ENCODE assay signal across 9 mouse cellular contexts in genomic region chr3:66292356-66292946, GRCm38 (mm10). TPM values are rescaled to one million over a fixed set of nuclear protein-coding genes. Genes with fewer than 3 reads are reported as not detected.
DNase-seq lines count a peak whose midpoint lies in the region; ATAC-seq lines count a peak whose summit lies in the region.
"Had no signal": no experiment of that assay in that cellular context is flagged by ENCODE, and none has a peak within 500 bp of the region (broad histone marks: within the 10 kb centered on the region; RNA-seq: fewer than 3 reads in every experiment).

No protein-coding gene starts in this region.

- H3K4me1 ChIP-seq in forebrain, embryonic 11.5 days (replicated peaks; ENCODE audit: control insufficient read depth, insufficient read depth, low read length): peaks cover 7% of the 10 kb centered on the region
- H3K4me1 ChIP-seq in intestine, embryonic 15.5 days (replicated peaks): peaks cover 6% of the 10 kb centered on the region; the same call in 1 of the 2 replicates
- H3K4me1 ChIP-seq in liver, embryonic 15.5 days (replicated peaks): no peaks in the 10 kb centered on the region
- no peaks in the 10 kb centered on the region for H3K4me1 ChIP-seq in neural tube, embryonic 14.5 days (ENCODE audit: control insufficient read depth, insufficient read depth, low read length)

- WGBS in forebrain, embryonic 11.5 days: 11% methylated on average over 20 of the region's 20 CpGs
- 4% methylated on average over 20 of the region's 20 CpGs for WGBS in intestine, embryonic 15.5 days
- WGBS in liver, embryonic 15.5 days (ENCODE audit: insufficient replicate concordance): 15% methylated on average over 20 of the region's 20 CpGs
- 12% methylated on average over 20 of the region's 20 CpGs for WGBS in neural tube, embryonic 14.5 days

- peak overlapping the region; percentile 42 for H3K4me2 ChIP-seq in forebrain, embryonic 11.5 days (ENCODE audit: low read depth, low read length, severe bottlenecking)
- peak overlapping the region; percentile 76 for H3K4me2 ChIP-seq in intestine, embryonic 15.5 days (replicated peaks)
- H3K4me2 ChIP-seq in liver, embryonic 15.5 days: peak overlapping the region; percentile 32
- peak overlapping the region; percentile 43 for H3K4me2 ChIP-seq in neural tube, embryonic 14.5 days (ENCODE audit: low read depth, low read length)

- DNase-seq in right cerebral cortex, postnatal 25 days: peak; percentile 5
- no peak for DNase-seq in right cerebral cortex, postnatal 36 days (ENCODE audit: low spot score in 2 of 2)
- DNase-seq in forebrain, embryonic 11.5 days (ENCODE audit: low spot score): peak; percentile 75
- no peak for DNase-seq in thymus, adult 18-20 months
- DNase-seq in cerebellum, adult 9-10 months: no peak

- peak; percentile 70; the same call in 1 of the 2 replicates for ATAC-seq in forebrain, embryonic 11.5 days (replicated peaks; ENCODE audit: low FRiP score)
- peak; percentile 90 for ATAC-seq in intestine, embryonic 15.5 days
- ATAC-seq in liver, embryonic 15.5 days (ENCODE audit: insufficient read depth): peak; percentile 47; the same call in 1 of the 2 replicates
- peak; percentile 62; the same call in 1 of the 2 replicates for ATAC-seq in neural tube, embryonic 14.5 days (ENCODE audit: low read depth)

- 0 out of 2 replicates have a peak overlapping the region, but pooled peaks have one; percentile 18 for H3K27ac ChIP-seq in forebrain, embryonic 11.5 days (ENCODE audit: low read depth, low read length)
- H3K27ac ChIP-seq in intestine, embryonic 15.5 days: no peak overlapping the region
- no peak overlapping the region for H3K27ac ChIP-seq in liver, embryonic 15.5 days (replicated peaks)
- H3K27ac ChIP-seq in neural tube, embryonic 14.5 days (ENCODE audit: low read depth, low read length): no peak overlapping the region

- peak overlapping the region; percentile 28 for H3K9ac ChIP-seq in forebrain, embryonic 11.5 days (ENCODE audit: low read length)
- H3K9ac ChIP-seq in intestine, embryonic 15.5 days: peak overlapping the region; percentile 29; the same call in 1 of the 2 replicates
- no peak overlapping the region for H3K9ac ChIP-seq in liver, embryonic 15.5 days
- peak overlapping the region; percentile 46; the same call in 1 of the 2 replicates for H3K9ac ChIP-seq in neural tube, embryonic 14.5 days (replicated peaks; ENCODE audit: low read depth, low read length)

- H3K9me3 ChIP-seq in forebrain, embryonic 11.5 days (ENCODE audit: control insufficient read depth, low read length): no peaks in the 10 kb centered on the region
- no peaks in the 10 kb centered on the region for H3K9me3 ChIP-seq in intestine, embryonic 15.5 days
- H3K9me3 ChIP-seq in liver, embryonic 15.5 days (replicated peaks): no peaks in the 10 kb centered on the region
- no peaks in the 10 kb centered on the region for H3K9me3 ChIP-seq in neural tube, embryonic 14.5 days (ENCODE audit: control insufficient read depth, low read length)

- no peak overlapping the region for H3K4me3 ChIP-seq in forebrain, embryonic 11.5 days (ENCODE audit: low read depth, low read length)
- peak overlapping the region; percentile 31 for H3K4me3 ChIP-seq in intestine, embryonic 15.5 days (replicated peaks)
- peak overlapping the region; percentile 21; the same call in 1 of the 2 replicates for H3K4me3 ChIP-seq in liver, embryonic 15.5 days (replicated peaks)
- peak overlapping the region; percentile 18 for H3K4me3 ChIP-seq in neural tube, embryonic 14.5 days (ENCODE audit: low read depth, low read length)

- no peaks in the 10 kb centered on the region for H3K27me3 ChIP-seq in forebrain, embryonic 11.5 days (ENCODE audit: control insufficient read depth, insufficient read depth, low read length)
- no peaks in the 10 kb centered on the region for H3K27me3 ChIP-seq in intestine, embryonic 15.5 days (replicated peaks)
- H3K27me3 ChIP-seq in liver, embryonic 15.5 days: no peaks in the 10 kb centered on the region
- H3K27me3 ChIP-seq in neural tube, embryonic 14.5 days (ENCODE audit: control insufficient read depth, insufficient read depth, low read length): no peaks in the 10 kb centered on the region

- no peaks in the 10 kb centered on the region for H3K36me3 ChIP-seq in forebrain, embryonic 11.5 days (ENCODE audit: control insufficient read depth, insufficient read depth, low read length)
- no peaks in the 10 kb centered on the region for H3K36me3 ChIP-seq in intestine, embryonic 15.5 days
- no peaks in the 10 kb centered on the region for H3K36me3 ChIP-seq in liver, embryonic 15.5 days (replicated peaks)
- H3K36me3 ChIP-seq in neural tube, embryonic 14.5 days (ENCODE audit: control insufficient read depth, insufficient read depth, low read length): no peaks in the 10 kb centered on the region

RNA-seq across cellular contexts. Expression of gene Veph1, which starts 4.2 kb away (rescaled TPM):
- 17.7 and 23.2 TPM in 2 replicates for polyA plus RNA-seq in forebrain, embryonic 11.5 days (2014; fragmentation: Nextera tagmentation; extraction: Ambion mirVana)
- polyA plus RNA-seq in intestine, embryonic 15.5 days (2015; fragmentation: Nextera tagmentation; extraction: Ambion mirVana): 0.09 and 0.21 TPM in 2 replicates
- 0.03 and 0.05 TPM in 2 replicates for polyA plus RNA-seq in liver, embryonic 15.5 days (2015; fragmentation: Nextera tagmentation; extraction: Ambion mirVana)
- 5.8 and 6.1 TPM in 2 replicates for polyA plus RNA-seq in neural tube, embryonic 14.5 days (2014; fragmentation: Nextera tagmentation; extraction: Ambion mirVana)
- polyA plus RNA-seq: spleen, adult 2 months had no signal

Comparison
In these comparisons a context has a peak if more than half of its experiments do, and no peak if none do; other contexts are left out.
1. DNase-seq: peak in right cerebral cortex, postnatal 25 days (single experiment) and forebrain, embryonic 11.5 days (single experiment); none in right cerebral cortex, postnatal 36 days (0 of 2), thymus, adult 18-20 months (0 of 2) and cerebellum, adult 9-10 months (single experiment).
2. Peak in every context shown above with its lines, with median percentiles within 50 percentile points of each other: ATAC-seq and H3K4me2 ChIP-seq.